Mouse (Mus musculus) liver, embryonic 14.5 days (tissue): ENCODE results near the gene Avil.

Experiments used
- CTCF ChIP-seq: IDR thresholded peaks from 2 replicates; pipeline ENCODE4 v1.5.1; 2016; ENCODE audit warnings: antibody characterized with exemption, low read depth, control low read depth
- EP300 ChIP-seq: IDR thresholded peaks from 2 replicates; pipeline ENCODE4 v1.6.1; 2016; ENCODE audit warnings: antibody characterized with exemption, low read depth

- TF ChIP-seq CTCF (no peak), EP300 (no peak)
Measured at GRCm38 (mm10) chr10:127017071-127017470, 16.6 kb downstream of the Avil start.
